Mouse (Mus musculus) urinary bladder, adult 18-20 months (tissue): ENCODE data around the gene Rgs7bp.
"Not testable (repeated sequence)": the region's sequence is repeated elsewhere in the genome, so short reads cannot be mapped to it uniquely, and the experiment has no call there.

Experiments
- DNase-seq, 2 experiments: peaks; one replicate each; pipeline ENCODE4 v3.0.0; 2022; ENCODE audit warnings: low spot score in 2 of 2, mixed read lengths in 2 of 2

Rgs7bp gene

GRCm38 (mm10) chr13:104937759-104938158, 117.0 kb downstream of the Rgs7bp start:
- no peak for DNase-seq

GRCm38 (mm10) chr13:104936586-104936985, 118.1 kb downstream of the Rgs7bp start:
- DNase-seq: no peak

- DNase-seq: no peak
Measured at GRCm38 (mm10) chr13:104931635-104932532, 122.8 kb downstream of the Rgs7bp start.

- no peak for DNase-seq
Measured at GRCm38 (mm10) chr13:104930814-104931213, 123.9 kb downstream of the Rgs7bp start.

- DNase-seq: no peak
Measured at GRCm38 (mm10) chr13:104918663-104919062, 136.1 kb downstream of the Rgs7bp start.

- not testable (repeated sequence) for DNase-seq
Measured at GRCm38 (mm10) chr13:104916771-104917170, 138.0 kb downstream of the Rgs7bp start.

- DNase-seq: no peak
Measured at GRCm38 (mm10) chr13:104916106-104916505, 138.6 kb downstream of the Rgs7bp start.

- no peak for DNase-seq
Measured at GRCm38 (mm10) chr13:104914288-104914895, 140.3 kb downstream of the Rgs7bp start.

- DNase-seq: not testable (repeated sequence)
Measured at GRCm38 (mm10) chr13:104911626-104912025, 143.1 kb downstream of the Rgs7bp start.

- not testable (repeated sequence) for DNase-seq
Measured at GRCm38 (mm10) chr13:104911006-104911405, 143.7 kb downstream of the Rgs7bp start.

- DNase-seq: no peak
Measured at GRCm38 (mm10) chr13:104908691-104909090, 146.0 kb downstream of the Rgs7bp start.
